Comparison of ENCODE assay signal across 16 mouse cellular contexts in genomic region chr14:51291505-51291904, GRCm38 (mm10). TPM values are rescaled to one million over a fixed set of nuclear protein-coding genes. Genes with fewer than 3 reads are reported as not detected.
DNase-seq lines count a peak whose midpoint lies in the region; ATAC-seq lines count a peak whose summit lies in the region.
"Had no signal": no experiment of that assay in that cellular context is flagged by ENCODE, and none has a peak within 500 bp of the region (broad histone marks: within the 10 kb centered on the region; RNA-seq: fewer than 3 reads in every experiment).

No protein-coding gene starts in this region.

- peak; percentile 4 for DNase-seq in layer of hippocampus, adult 11-12 months (ENCODE audit: low spot score)
- DNase-seq in layer of hippocampus, adult 9-10 months (ENCODE audit: low spot score): no peak
- DNase-seq in right cerebral cortex, adult 18-20 months: peak; percentile 3
- DNase-seq in right cerebral cortex, postnatal 14 days: no peak
- DNase-seq in cerebellum, postnatal 25 days: peak; percentile 83 to 88
- no peak for DNase-seq in adipocyte (ENCODE audit: low spot score)
- DNase-seq: forebrain, postnatal 0 days; gastrocnemius, postnatal 36 days; thymus, postnatal 14 days had no signal

- ATAC-seq in cerebellum, adult (ENCODE audit: insufficient number of reproducible peaks, low FRiP score, low TSS enrichment): peak; percentile 87
- ATAC-seq in monocyte, adult 5-6 weeks (replicated peaks; ENCODE audit: insufficient number of reproducible peaks, low FRiP score, low TSS enrichment, poor library complexity, severe bottlenecking): no peak
- ATAC-seq: forebrain, postnatal 0 days had no signal

RNA-seq across cellular contexts. Expression of gene Rnase2a, which starts 35.6 kb away (rescaled TPM):
- not detected in 3 replicates for total RNA-seq in monocyte, adult 5-6 weeks (2017)
- total RNA-seq: forebrain, postnatal 0 days; G1E; left cerebral cortex, postnatal 10 days; liver, adult 2 months; megakaryocyte-erythroid progenitor cell, adult 5-6 weeks; neutrophil, adult 5-6 weeks had no signal

Comparison
In these comparisons a context has a peak if more than half of its experiments do, and no peak if none do; other contexts are left out.
1. DNase-seq: peak in layer of hippocampus, adult 11-12 months (single experiment), right cerebral cortex, adult 18-20 months (single experiment) and cerebellum, postnatal 25 days (2 of 2); none in layer of hippocampus, adult 9-10 months (single experiment), right cerebral cortex, postnatal 14 days (single experiment) and adipocyte (single experiment).